Mouse (Mus musculus): ENCODE measurements at regions not wholly inside any gene's neighbourhood (a gene's known extent, or its start where the extent isn't known, plus 50 kb on each side); places are given as distances from the start of the nearest gene placed in this dataset.

- Histone ChIP-seq H3K9me3 (ENCODE audit: control insufficient read depth, low read length) (no peaks in the 10 kb centered on the region), H3K4me1 (ENCODE audit: control insufficient read depth, insufficient read depth, low read length) (0 out of 2 replicates have a peak, but pooled peaks cover 5% of the 10 kb centered on the region), H3K27ac (ENCODE audit: low read depth, low read length) (no peak overlapping the region), H3K4me3 (ENCODE audit: low read length) (no peak overlapping the region), H3K36me3 (ENCODE audit: control insufficient read depth, insufficient read depth, low read length) (no peaks in the 10 kb centered on the region), H3K4me2 (replicated peaks; ENCODE audit: low read depth, low read length) (0 out of 2 replicates have a peak overlapping the region, but pooled peaks have one; percentile 1), H3K27me3 (ENCODE audit: control insufficient read depth, insufficient read depth, low read length) (no peaks in the 10 kb centered on the region), H3K9ac (ENCODE audit: low read depth, low read length) (no peak overlapping the region)
- no peak for ATAC-seq (ENCODE audit: low FRiP score, low TSS enrichment)
- 32% methylated on average over 4 of the region's 4 CpGs for WGBS
These were observed 72.4 kb upstream of the Mpp6 start for GRCm38 (mm10) chr6:50037614-50038013.

GRCm38 (mm10) chr6:50038369-50038768 is 71.7 kb upstream of the Mpp6 start:
- Histone ChIP-seq H3K4me1 (ENCODE audit: control insufficient read depth, insufficient read depth, low read length) (0 out of 2 replicates have a peak, but pooled peaks cover 5% of the 10 kb centered on the region), H3K27ac (ENCODE audit: low read depth, low read length) (no peak overlapping the region)
- ATAC-seq (ENCODE audit: low FRiP score, low TSS enrichment), result no peak

GRCm38 (mm10) chr6:50041044-50041443 is 69.0 kb upstream of the Mpp6 start:
- no peak for ATAC-seq (ENCODE audit: low FRiP score, low TSS enrichment)
- H3K4me3 ChIP-seq (ENCODE audit: low read length), result no peak overlapping the region
- no peaks in the 10 kb centered on the region for H3K9me3 ChIP-seq (ENCODE audit: control insufficient read depth, low read length)
- no peaks in the 10 kb centered on the region for H3K27me3 ChIP-seq (ENCODE audit: control insufficient read depth, insufficient read depth, low read length)
- H3K4me1 ChIP-seq (ENCODE audit: control insufficient read depth, insufficient read depth, low read length), result 0 out of 2 replicates have a peak, but pooled peaks cover 5% of the 10 kb centered on the region
- no peak overlapping the region for H3K4me2 ChIP-seq (replicated peaks; ENCODE audit: low read depth, low read length)
- WGBS, result 86% methylated on average over 10 of the region's 10 CpGs
- no peak overlapping the region for H3K27ac ChIP-seq (ENCODE audit: low read depth, low read length)
- H3K36me3 ChIP-seq (ENCODE audit: control insufficient read depth, insufficient read depth, low read length), result no peaks in the 10 kb centered on the region
- H3K9ac ChIP-seq (ENCODE audit: low read depth, low read length), result no peak overlapping the region

More at GRCm38 (mm10) chr6:50038369-50038768, 71.7 kb upstream of the Mpp6 start:
- Histone ChIP-seq H3K36me3 (ENCODE audit: control insufficient read depth, insufficient read depth, low read length) (no peaks in the 10 kb centered on the region), H3K27me3 (ENCODE audit: control insufficient read depth, insufficient read depth, low read length) (no peaks in the 10 kb centered on the region), H3K9me3 (ENCODE audit: control insufficient read depth, low read length) (no peaks in the 10 kb centered on the region), H3K4me3 (ENCODE audit: low read length) (no peak overlapping the region), H3K9ac (ENCODE audit: low read depth, low read length) (no peak overlapping the region), H3K4me2 (replicated peaks; ENCODE audit: low read depth, low read length) (no peak overlapping the region)
- 62% methylated on average over 3 of the region's 3 CpGs for WGBS

GRCm38 (mm10) chr6:50042127-50042526 is 67.9 kb upstream of the Mpp6 start:
- H3K4me2 ChIP-seq (replicated peaks; ENCODE audit: low read depth, low read length), result no peak overlapping the region
- 33% methylated on average over 3 of the region's 3 CpGs for WGBS
- no peak for ATAC-seq (ENCODE audit: low FRiP score, low TSS enrichment)
- H3K27ac ChIP-seq (ENCODE audit: low read depth, low read length), result no peak overlapping the region
- H3K4me1 ChIP-seq (ENCODE audit: control insufficient read depth, insufficient read depth, low read length), result 0 out of 2 replicates have a peak, but pooled peaks cover 5% of the 10 kb centered on the region
- H3K9me3 ChIP-seq (ENCODE audit: control insufficient read depth, low read length), result no peaks in the 10 kb centered on the region
- H3K36me3 ChIP-seq (ENCODE audit: control insufficient read depth, insufficient read depth, low read length), result no peaks in the 10 kb centered on the region
- H3K27me3 ChIP-seq (ENCODE audit: control insufficient read depth, insufficient read depth, low read length), result no peaks in the 10 kb centered on the region
- no peak overlapping the region for H3K4me3 ChIP-seq (ENCODE audit: low read length)
- no peak overlapping the region for H3K9ac ChIP-seq (ENCODE audit: low read depth, low read length)

GRCm38 (mm10) chr6:50044165-50044564 is 65.9 kb upstream of the Mpp6 start:
- 67% methylated on average over 1 of the region's 1 CpGs for WGBS
- Histone ChIP-seq H3K9me3 (ENCODE audit: control insufficient read depth, low read length) (no peaks in the 10 kb centered on the region), H3K4me3 (ENCODE audit: low read length) (no peak overlapping the region), H3K4me2 (replicated peaks; ENCODE audit: low read depth, low read length) (no peak overlapping the region), H3K27me3 (ENCODE audit: control insufficient read depth, insufficient read depth, low read length) (no peaks in the 10 kb centered on the region), H3K4me1 (ENCODE audit: control insufficient read depth, insufficient read depth, low read length) (no peaks in the 10 kb centered on the region), H3K36me3 (ENCODE audit: control insufficient read depth, insufficient read depth, low read length) (no peaks in the 10 kb centered on the region), H3K27ac (ENCODE audit: low read depth, low read length) (no peak overlapping the region), H3K9ac (ENCODE audit: low read depth, low read length) (no peak overlapping the region)
- ATAC-seq (ENCODE audit: low FRiP score, low TSS enrichment), result no peak

- WGBS, result 68% methylated on average over 5 of the region's 5 CpGs
- H3K9ac ChIP-seq (ENCODE audit: low read depth, low read length), result no peak overlapping the region
- H3K4me1 ChIP-seq (ENCODE audit: control insufficient read depth, insufficient read depth, low read length), result no peaks in the 10 kb centered on the region
- no peak overlapping the region for H3K4me3 ChIP-seq (ENCODE audit: low read length)
- H3K9me3 ChIP-seq (ENCODE audit: control insufficient read depth, low read length), result no peaks in the 10 kb centered on the region
- no peak overlapping the region for H3K4me2 ChIP-seq (replicated peaks; ENCODE audit: low read depth, low read length)
- H3K27me3 ChIP-seq (ENCODE audit: control insufficient read depth, insufficient read depth, low read length), result no peaks in the 10 kb centered on the region
- H3K36me3 ChIP-seq (ENCODE audit: control insufficient read depth, insufficient read depth, low read length), result no peaks in the 10 kb centered on the region
- H3K27ac ChIP-seq (ENCODE audit: low read depth, low read length), result no peak overlapping the region
- no peak for ATAC-seq (ENCODE audit: low FRiP score, low TSS enrichment)
These were observed 63.3 kb upstream of the Mpp6 start for GRCm38 (mm10) chr6:50046721-50047120.

GRCm38 (mm10) chr6:50052416-50052815 is 57.6 kb upstream of the Mpp6 start:
- WGBS, result 84% methylated on average over 2 of the region's 2 CpGs

GRCm38 (mm10) chr6:50053086-50053485 is 57.0 kb upstream of the Mpp6 start:
- 70% methylated on average over 2 of the region's 2 CpGs for WGBS
- Histone ChIP-seq H3K4me3 (ENCODE audit: low read length) (no peak overlapping the region), H3K27me3 (ENCODE audit: control insufficient read depth, insufficient read depth, low read length) (no peaks in the 10 kb centered on the region), H3K4me1 (ENCODE audit: control insufficient read depth, insufficient read depth, low read length) (no peaks in the 10 kb centered on the region), H3K9me3 (ENCODE audit: control insufficient read depth, low read length) (no peaks in the 10 kb centered on the region), H3K27ac (ENCODE audit: low read depth, low read length) (no peak overlapping the region), H3K4me2 (replicated peaks; ENCODE audit: low read depth, low read length) (no peak overlapping the region), H3K36me3 (ENCODE audit: control insufficient read depth, insufficient read depth, low read length) (no peaks in the 10 kb centered on the region), H3K9ac (ENCODE audit: low read depth, low read length) (no peak overlapping the region)
- ATAC-seq (ENCODE audit: low FRiP score, low TSS enrichment), result no peak

More at GRCm38 (mm10) chr6:50052416-50052815, 57.6 kb upstream of the Mpp6 start:
- Histone ChIP-seq H3K9ac (ENCODE audit: low read depth, low read length) (no peak overlapping the region), H3K4me2 (replicated peaks; ENCODE audit: low read depth, low read length) (no peak overlapping the region), H3K4me1 (ENCODE audit: control insufficient read depth, insufficient read depth, low read length) (no peaks in the 10 kb centered on the region), H3K27ac (ENCODE audit: low read depth, low read length) (no peak overlapping the region), H3K36me3 (ENCODE audit: control insufficient read depth, insufficient read depth, low read length) (no peaks in the 10 kb centered on the region), H3K9me3 (ENCODE audit: control insufficient read depth, low read length) (no peaks in the 10 kb centered on the region), H3K27me3 (ENCODE audit: control insufficient read depth, insufficient read depth, low read length) (no peaks in the 10 kb centered on the region), H3K4me3 (ENCODE audit: low read length) (no peak overlapping the region)
- no peak for ATAC-seq (ENCODE audit: low FRiP score, low TSS enrichment)

GRCm38 (mm10) chr6:50054233-50054632 is 55.8 kb upstream of the Mpp6 start:
- Histone ChIP-seq H3K9me3 (ENCODE audit: control insufficient read depth, low read length) (no peaks in the 10 kb centered on the region), H3K4me1 (ENCODE audit: control insufficient read depth, insufficient read depth, low read length) (no peaks in the 10 kb centered on the region), H3K4me2 (replicated peaks; ENCODE audit: low read depth, low read length) (no peak overlapping the region), H3K36me3 (ENCODE audit: control insufficient read depth, insufficient read depth, low read length) (no peaks in the 10 kb centered on the region), H3K27me3 (ENCODE audit: control insufficient read depth, insufficient read depth, low read length) (no peaks in the 10 kb centered on the region), H3K4me3 (ENCODE audit: low read length) (no peak overlapping the region), H3K9ac (ENCODE audit: low read depth, low read length) (no peak overlapping the region), H3K27ac (ENCODE audit: low read depth, low read length) (no peak overlapping the region)
- 78% methylated on average over 13 of the region's 13 CpGs for WGBS
- ATAC-seq (ENCODE audit: low FRiP score, low TSS enrichment), result no peak
